Mouse (Mus musculus) liver (tissue): ENCODE results near the gene Alg11.

Experiments used
- DNase-seq: peaks from one replicate; pipeline ENCODE4 v3.0.0-alpha.2; 2020; ENCODE audit warnings: mixed read lengths

Alg11 gene

GRCm38 (mm10) chr8:22060446-22060889 is at the start of gene Alg11:
Alg11 (plus strand) TSS chr8:22060721.
- peak; percentile 99 for DNase-seq

- DNase-seq, result no peak
These were observed 47.4 kb upstream of the Alg11 start for GRCm38 (mm10) chr8:22013034-22013707.

- no peak for DNase-seq
These were observed 42.8 kb upstream of the Alg11 start for GRCm38 (mm10) chr8:22017731-22018130.

DNA sequence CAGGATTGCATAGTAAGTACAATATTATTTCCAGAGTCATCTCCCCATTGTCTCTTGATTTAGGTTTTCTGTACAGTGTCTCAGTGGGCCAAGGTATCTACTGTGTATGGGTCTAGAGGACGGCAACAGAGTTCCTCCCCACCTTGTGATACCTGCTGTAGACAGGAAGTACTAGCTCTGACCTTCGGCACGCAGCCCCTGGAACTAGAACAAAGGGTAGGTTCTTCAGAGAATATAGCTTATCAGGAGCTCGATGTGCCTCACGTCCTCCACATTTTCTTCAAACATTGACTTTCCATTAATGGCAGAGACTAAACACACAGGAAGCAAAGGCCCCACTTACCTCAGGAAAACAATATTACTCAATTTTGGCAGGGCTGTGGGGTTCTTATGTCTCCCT is 41.0 kb upstream of the Alg11 start:
- DNase-seq, result no peak

- no peak for DNase-seq
These were observed 38.3 kb upstream of the Alg11 start for GRCm38 (mm10) chr8:22022244-22022643.

DNA sequence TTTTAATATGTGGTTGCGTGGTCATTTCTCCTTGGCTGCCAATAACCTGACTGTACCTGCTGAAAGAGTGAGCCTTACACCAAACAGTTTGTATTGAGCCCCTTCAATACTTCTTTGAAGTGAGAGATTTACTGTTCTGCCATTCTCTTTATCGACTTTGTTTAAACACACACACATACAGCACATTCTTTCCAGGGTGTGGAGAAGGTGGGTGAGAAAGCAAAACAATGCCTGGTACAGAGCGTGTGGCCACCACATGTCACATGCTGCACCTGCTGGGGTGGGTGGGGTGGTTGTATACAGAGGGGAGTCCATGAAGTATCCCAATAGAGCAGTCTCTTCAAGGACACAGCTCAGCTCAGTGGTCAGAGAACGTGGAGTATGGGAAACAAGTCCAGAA is 35.3 kb upstream of the Alg11 start:
- no peak for DNase-seq

- no peak for DNase-seq
These were observed 31.5 kb upstream of the Alg11 start for GRCm38 (mm10) chr8:22028973-22029372.

- no peak for DNase-seq
These were observed 29.5 kb upstream of the Alg11 start for GRCm38 (mm10) chr8:22030990-22031389.

DNA sequence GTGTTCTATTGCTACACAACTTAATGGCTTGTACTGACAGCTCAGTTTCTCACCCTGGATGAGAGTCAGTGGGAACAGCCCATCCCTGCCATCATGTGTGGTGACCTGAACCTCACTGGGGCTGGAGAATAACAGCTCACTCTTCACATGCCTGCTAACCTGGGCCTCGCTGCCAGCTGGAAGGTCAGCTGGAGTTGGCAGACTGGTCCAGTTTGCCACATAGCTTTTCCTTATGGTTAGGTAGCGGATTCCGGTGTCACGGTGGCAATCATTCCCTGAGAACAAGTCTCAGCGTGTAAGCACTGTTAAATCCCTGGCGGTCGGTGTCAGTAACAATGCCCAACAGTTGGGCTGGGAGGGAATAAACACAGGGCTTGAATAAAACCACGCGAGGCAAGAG is 24.4 kb upstream of the Alg11 start:
- no peak for DNase-seq

GRCm38 (mm10) chr8:22037022-22037421 is 23.5 kb upstream of the Alg11 start:
- no peak for DNase-seq

DNA sequence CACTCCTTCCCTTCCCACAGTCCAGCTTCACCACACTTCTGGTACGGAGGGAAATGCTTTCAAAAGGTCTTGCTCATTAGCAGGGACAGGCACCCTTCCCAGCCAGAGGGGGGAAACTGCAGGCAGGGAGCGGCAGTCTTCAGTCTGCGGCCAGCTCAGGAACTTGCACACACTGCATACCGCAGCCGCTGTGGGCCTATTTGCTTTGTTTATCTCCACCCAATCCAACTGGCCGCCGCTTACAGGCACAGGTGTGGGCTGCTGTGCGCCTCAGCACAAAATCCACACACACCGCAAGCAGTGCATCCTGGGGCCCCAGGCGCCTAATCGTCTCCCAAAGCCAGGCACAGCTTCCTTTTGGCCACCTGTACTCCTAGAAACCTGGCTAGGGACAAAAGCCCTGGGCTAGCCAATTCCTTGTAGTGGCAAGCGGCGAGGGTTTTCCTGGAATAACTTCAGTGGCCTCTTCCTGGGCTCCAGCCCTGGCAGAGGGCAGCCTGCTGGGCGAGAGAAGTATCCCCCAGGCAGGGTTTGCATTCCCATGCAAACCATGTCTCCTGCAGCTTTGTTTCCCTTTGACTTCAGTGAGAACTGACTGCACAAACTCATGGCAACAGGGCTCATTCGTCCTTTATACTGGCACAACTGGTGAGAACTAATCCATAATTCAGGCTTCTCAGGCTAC is 20.9 kb upstream of the Alg11 start:
- DNase-seq, result peak; percentile 53

- no peak for DNase-seq
These were observed 20.4 kb upstream of the Alg11 start for GRCm38 (mm10) chr8:22040153-22040509.

DNA sequence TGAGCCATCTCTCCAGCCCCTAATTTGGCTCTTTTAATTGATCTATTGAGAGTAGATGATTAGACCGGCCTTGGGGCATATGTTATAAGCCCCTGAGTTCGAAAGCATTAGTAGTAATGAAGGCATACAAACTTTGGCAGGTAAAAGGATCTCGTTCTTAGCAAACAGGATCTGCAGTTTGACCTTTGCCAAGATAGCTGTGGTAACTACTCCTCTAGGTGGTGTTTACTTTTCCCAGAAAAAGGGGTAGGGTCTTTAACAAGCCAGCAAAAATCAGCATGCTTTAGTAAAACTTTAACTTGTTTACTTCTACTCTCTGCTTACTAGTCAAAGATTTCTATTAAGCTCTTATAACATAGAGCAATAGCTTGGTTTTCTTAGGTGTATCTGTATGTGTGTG is 18.0 kb upstream of the Alg11 start:
- no peak for DNase-seq

- no peak for DNase-seq
These were observed 16.8 kb upstream of the Alg11 start for GRCm38 (mm10) chr8:22043706-22044105.

DNA sequence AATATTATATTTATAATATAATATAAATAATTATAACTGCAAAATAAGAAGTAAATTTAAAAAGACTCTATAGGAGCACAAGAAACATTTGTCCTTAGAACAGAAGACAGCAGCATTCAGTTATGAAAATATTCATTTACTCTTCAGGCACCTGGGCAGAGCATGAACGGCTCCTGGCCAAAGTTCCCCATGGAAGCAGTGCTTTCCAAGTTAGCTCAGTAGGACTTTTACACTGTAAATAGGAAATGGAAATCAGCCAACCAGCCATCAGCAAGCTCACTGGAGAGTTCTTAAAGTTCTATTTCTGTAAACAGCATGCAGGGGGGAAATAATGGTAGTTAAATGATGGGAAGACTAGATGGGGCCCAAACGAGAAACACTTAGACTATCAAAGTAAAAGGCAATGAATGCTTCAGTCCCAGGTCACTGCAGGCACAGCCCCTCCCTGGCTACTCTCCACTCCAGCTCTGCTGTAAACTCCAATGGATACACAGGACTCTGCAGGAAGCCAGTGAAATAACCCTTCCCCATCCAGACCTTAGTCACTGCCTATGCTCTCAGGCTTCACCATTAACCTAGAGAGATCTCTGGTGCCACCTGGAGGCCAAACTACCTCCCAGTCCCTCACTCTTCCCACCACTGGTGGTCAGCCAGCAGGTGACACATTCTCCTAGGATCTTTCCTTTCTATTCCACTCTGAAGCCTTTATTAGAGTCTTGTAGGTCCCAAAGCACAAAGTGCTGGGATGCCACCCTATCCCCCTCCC is 12.6 kb upstream of the Alg11 start:
- DNase-seq, result peak; percentile 76

GRCm38 (mm10) chr8:22054674-22055491 is 5.6 kb upstream of the Alg11 start:
- DNase-seq, result peak; percentile 65

- no peak for DNase-seq
These were observed 5.0 kb upstream of the Alg11 start for GRCm38 (mm10) chr8:22055492-22055877.

- peak; percentile 12 for DNase-seq
These were observed 3.7 kb upstream of the Alg11 start for GRCm38 (mm10) chr8:22056850-22057249.

DNA sequence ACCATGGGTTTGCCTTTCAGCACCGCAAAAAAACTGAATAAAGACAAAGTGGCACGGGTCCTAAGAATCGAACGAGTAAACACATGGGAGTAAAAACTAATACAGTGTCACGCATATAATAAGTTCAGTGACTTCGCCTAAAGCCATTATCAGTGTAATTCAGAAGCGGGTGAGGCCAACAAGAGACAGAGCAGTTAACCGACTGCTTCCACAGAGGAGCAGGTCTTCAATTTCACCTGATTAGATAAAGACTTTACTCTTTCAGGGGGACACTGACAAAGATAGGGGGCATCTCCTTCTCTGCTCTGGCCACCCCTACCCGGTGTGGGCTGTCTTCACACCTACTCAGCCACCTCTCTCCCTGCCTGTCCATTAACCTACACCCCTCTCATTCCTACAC is 2.2 kb upstream of the Alg11 start:
- peak; percentile 58 for DNase-seq

DNA sequence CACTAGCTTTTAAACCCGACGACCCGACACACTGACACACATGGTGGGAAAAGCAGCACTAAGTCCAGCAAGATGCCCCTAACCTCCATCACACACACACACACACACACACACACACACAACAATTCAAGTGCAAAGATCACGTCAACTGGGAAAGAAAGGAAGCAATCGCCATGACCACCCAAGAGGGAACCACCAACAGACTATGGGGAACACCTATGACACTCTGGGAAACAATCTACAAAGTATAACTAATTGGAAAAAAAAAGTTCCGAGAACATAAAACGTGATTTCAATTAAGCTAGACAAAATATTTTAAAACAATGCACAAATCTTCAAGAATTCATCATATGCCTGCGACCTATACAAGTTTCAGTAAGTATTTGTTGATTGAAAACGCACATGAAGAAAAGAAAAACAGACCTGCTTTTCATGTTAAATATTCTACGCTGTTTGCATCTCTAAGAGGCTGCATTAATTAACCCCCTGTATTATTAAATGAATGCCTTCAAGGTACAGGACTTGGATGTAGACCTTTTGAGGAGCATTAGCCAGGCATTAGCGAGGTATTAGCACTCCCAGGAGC is 1.3 kb upstream of the Alg11 start:
- DNase-seq, result no peak

GRCm38 (mm10) chr8:22059821-22060445 is 588 bp upstream of the Alg11 start, which contains the start of gene Atp7b:
Atp7b (minus strand) TSS chr8:22060305.
- no peak for DNase-seq

DNA sequence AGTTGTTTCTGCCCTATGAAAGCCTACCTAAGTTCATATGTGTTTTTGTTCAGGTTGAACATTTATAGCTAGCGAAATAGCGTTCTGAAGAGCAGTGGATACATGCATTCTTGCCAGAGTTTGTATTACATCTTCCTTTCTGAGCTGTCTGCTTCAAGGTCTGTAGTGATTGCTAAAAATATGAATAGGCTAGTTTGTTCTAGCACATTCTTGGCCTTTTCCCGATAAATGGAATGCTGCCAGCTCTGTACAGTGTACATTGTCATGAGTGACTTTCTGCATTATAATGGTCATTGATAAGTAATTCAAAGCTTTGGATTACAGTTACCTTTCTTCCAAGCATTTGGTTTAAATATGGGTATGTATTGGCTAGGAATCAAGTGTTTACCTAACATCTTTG is 605 bp downstream of the Alg11 start:
- DNase-seq, result no peak
